In genomic region chr1:150873231-150873630, GRCm38 (mm10) we compare ENCODE assay signal across 7 mouse cellular contexts.
DNase-seq lines count a peak whose midpoint lies in the region; ATAC-seq and TF ChIP-seq lines count a peak whose summit lies in the region.

No protein-coding gene starts in this region.

- H3K36me3 ChIP-seq in heart, embryonic 11.5 days (ENCODE audit: control insufficient read depth, insufficient read depth, low read length): no peaks in the 10 kb centered on the region
- H3K36me3 ChIP-seq in midbrain, embryonic 10.5 days: no peaks in the 10 kb centered on the region
- H3K36me3 ChIP-seq in forebrain, embryonic 13.5 days (ENCODE audit: poor library complexity, severe bottlenecking): no peaks in the 10 kb centered on the region

- TF ChIP-seq CTCF in brain, embryonic 14.5 days (IDR thresholded peaks at IDR 0.05; ENCODE audit: borderline replicate concordance, extremely low read depth, insufficient read depth, insufficient read length): no peak

- no peak overlapping the region for H3K4me3 ChIP-seq in heart, embryonic 11.5 days (ENCODE audit: low read depth, low read length)
- H3K4me3 ChIP-seq in midbrain, embryonic 10.5 days: no peak overlapping the region
- H3K4me3 ChIP-seq in forebrain, embryonic 13.5 days: no peak overlapping the region

- H3K4me1 ChIP-seq in heart, embryonic 11.5 days (ENCODE audit: control insufficient read depth, insufficient read depth, low read length): no peaks in the 10 kb centered on the region
- H3K4me1 ChIP-seq in midbrain, embryonic 10.5 days: no peaks in the 10 kb centered on the region
- no peaks in the 10 kb centered on the region; the same call in 1 of the 2 replicates for H3K4me1 ChIP-seq in forebrain, embryonic 13.5 days

- no peak for TF ChIP-seq POLR2A in brain, embryonic 14.5 days (IDR thresholded peaks at IDR 0.05; ENCODE audit: borderline replicate concordance, extremely low read depth, insufficient read depth, insufficient read length, poor library complexity, severe bottlenecking)

- no peaks in the 10 kb centered on the region for H3K27me3 ChIP-seq in heart, embryonic 11.5 days (ENCODE audit: control insufficient read depth, insufficient read depth, low read length)
- H3K27me3 ChIP-seq in midbrain, embryonic 10.5 days (ENCODE audit: low read depth, poor library complexity, severe bottlenecking): no peaks in the 10 kb centered on the region
- no peaks in the 10 kb centered on the region for H3K27me3 ChIP-seq in forebrain, embryonic 13.5 days

- H3K9me3 ChIP-seq in heart, embryonic 11.5 days (replicated peaks; ENCODE audit: control insufficient read depth, low read length): no peaks in the 10 kb centered on the region
- no peaks in the 10 kb centered on the region for H3K9me3 ChIP-seq in midbrain, embryonic 10.5 days (replicated peaks)
- H3K9me3 ChIP-seq in forebrain, embryonic 13.5 days (replicated peaks): no peaks in the 10 kb centered on the region

- no peak overlapping the region; the same call in 1 of the 2 replicates for H3K4me2 ChIP-seq in heart, embryonic 11.5 days
- H3K4me2 ChIP-seq in forebrain, embryonic 13.5 days: no peak overlapping the region

- peak; percentile 36 for DNase-seq in adrenal gland, adult 8-10 months
- DNase-seq in brain, embryonic 14.5 days (ENCODE audit: low read depth): peak; percentile 24
- peak; percentile 64 to 73 for DNase-seq in kidney, postnatal 4 days
- no peak for DNase-seq in midbrain, embryonic 10.5 days (ENCODE audit: low spot score)
- no peak for DNase-seq in thymus, postnatal 4 days

- ATAC-seq in heart, embryonic 11.5 days (replicated peaks; ENCODE audit: insufficient number of reproducible peaks, low FRiP score, low TSS enrichment): no peak
- no peak for ATAC-seq in forebrain, embryonic 13.5 days

- no peak overlapping the region for H3K9ac ChIP-seq in heart, embryonic 11.5 days (ENCODE audit: low read depth, low read length)
- no peak overlapping the region for H3K9ac ChIP-seq in forebrain, embryonic 13.5 days

- 38% methylated on average over 6 of the region's 6 CpGs for WGBS in heart, embryonic 11.5 days (ENCODE audit: insufficient replicate concordance)
- WGBS in midbrain, embryonic 10.5 days: 77% methylated on average over 6 of the region's 6 CpGs
- WGBS in forebrain, embryonic 13.5 days: 80% methylated on average over 6 of the region's 6 CpGs

- H3K27ac ChIP-seq in heart, embryonic 11.5 days (ENCODE audit: low read depth, low read length): peak overlapping the region; percentile 29; the same call in 1 of the 2 replicates
- H3K27ac ChIP-seq in midbrain, embryonic 10.5 days (replicated peaks): no peak overlapping the region
- H3K27ac ChIP-seq in forebrain, embryonic 13.5 days: no peak overlapping the region

Comparison
In these comparisons a context has a peak if more than half of its experiments do, and no peak if none do; other contexts are left out.
1. DNase-seq: peak in adrenal gland, adult 8-10 months (single experiment), brain, embryonic 14.5 days (single experiment) and kidney, postnatal 4 days (2 of 2); none in midbrain, embryonic 10.5 days (single experiment) and thymus, postnatal 4 days (single experiment).